Mouse (Mus musculus) heart, embryonic 11.5 days (tissue): ENCODE measurements at regions not wholly inside any gene's neighbourhood (a gene's known extent, or its start where the extent isn't known, plus 50 kb on each side); places are given as distances from the start of the nearest gene placed in this dataset.

ENCODE experiments used
- ATAC-seq: fragments of 200-750 bp; cut with Nextera tagmentation; replicated peaks from 2 replicates; pipeline ENCODE4 v1.8.0; 2017; ENCODE audit warnings: moderate library complexity; ENCODE audit not compliant: insufficient number of reproducible peaks, low FRiP score, low TSS enrichment
- H3K27ac ChIP-seq: fragments of 300-500 bp; sonication (generic); 2 replicates; pipeline ENCODE4 v1.5.1; 2014; ENCODE audit warnings: mild to moderate bottlenecking, low read depth, low read length
- H3K27me3 ChIP-seq: fragments of 300-500 bp; sonication (generic); 2 replicates; pipeline ENCODE4 v1.6.1; 2014; ENCODE audit warnings: mild to moderate bottlenecking, low read length, mixed read lengths; ENCODE audit not compliant: control insufficient read depth, insufficient read depth
- H3K36me3 ChIP-seq: fragments of 300-500 bp; sonication (generic); 2 replicates; pipeline ENCODE4 v1.6.1; 2014; ENCODE audit warnings: mild to moderate bottlenecking, low read length, moderate library complexity, mixed read lengths; ENCODE audit not compliant: control insufficient read depth, insufficient read depth
- H3K4me1 ChIP-seq: fragments of 300-500 bp; sonication (generic); 2 replicates; pipeline ENCODE4 v1.6.1; 2014; ENCODE audit warnings: low read length; ENCODE audit not compliant: control insufficient read depth, insufficient read depth
- H3K4me2 ChIP-seq: fragments of 300-500 bp; sonication (generic); 2 replicates; pipeline ENCODE4 v1.6.1; 2014; ENCODE audit warnings: mild to moderate bottlenecking, moderate library complexity
- H3K4me3 ChIP-seq: fragments of 300-500 bp; sonication (generic); 2 replicates; pipeline ENCODE4 v1.5.1; 2014; ENCODE audit warnings: low read depth, low read length
- H3K9ac ChIP-seq: fragments of 300-500 bp; sonication (generic); 2 replicates; pipeline ENCODE4 v1.6.1; 2014; ENCODE audit warnings: mild to moderate bottlenecking, low read depth, low read length, moderate library complexity
- H3K9me3 ChIP-seq: fragments of 300-500 bp; sonication (generic); replicated peaks from 2 replicates; pipeline ENCODE4 v1.6.1; 2016; ENCODE audit warnings: low read length; ENCODE audit not compliant: control insufficient read depth
- WGBS: fragments of 180-500 bp; shearing (Covaris S2); extraction: QIAGEN DNeasy Blood & Tissue Kit; methylation state at CpG from one replicate; pipeline ENCODE4 v1.1.7; 2014; ENCODE audit not compliant: insufficient replicate concordance; 5-methylcytosine and 5-hydroxymethylcytosine counted together

DNA sequence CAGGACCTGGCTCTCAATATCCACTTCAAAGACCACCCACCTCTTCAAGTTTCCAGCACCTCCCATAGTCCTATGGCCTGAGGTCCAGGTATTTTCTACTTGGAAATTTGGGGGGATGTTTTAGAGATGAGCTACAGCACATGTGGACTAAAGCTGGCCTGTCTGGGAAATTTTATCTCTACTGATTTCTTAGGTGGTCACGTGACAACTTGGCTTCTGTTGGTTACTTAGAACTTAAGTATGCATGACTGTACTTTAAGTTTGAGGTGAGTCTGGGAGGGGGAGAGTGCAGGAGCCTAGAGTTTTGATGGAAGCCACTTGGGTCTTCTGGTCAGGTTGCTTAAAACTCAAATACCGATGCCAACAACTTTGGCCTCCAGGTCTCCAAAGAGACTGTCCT, 61.7 kb upstream of the Vrk1 start:
- no peaks in the 10 kb centered on the region for H3K4me1 ChIP-seq
- H3K9ac ChIP-seq, result no peak overlapping the region
- H3K27me3 ChIP-seq, result no peaks in the 10 kb centered on the region
- no peaks in the 10 kb centered on the region for H3K36me3 ChIP-seq
- ATAC-seq, result no peak
- H3K4me3 ChIP-seq, result no peak overlapping the region
- no peak overlapping the region for H3K27ac ChIP-seq
- H3K4me2 ChIP-seq, result no peak overlapping the region
- WGBS, result 69% methylated on average over 2 of the region's 2 CpGs
- no peaks in the 10 kb centered on the region; the same call in 1 of the 2 replicates for H3K9me3 ChIP-seq

DNA sequence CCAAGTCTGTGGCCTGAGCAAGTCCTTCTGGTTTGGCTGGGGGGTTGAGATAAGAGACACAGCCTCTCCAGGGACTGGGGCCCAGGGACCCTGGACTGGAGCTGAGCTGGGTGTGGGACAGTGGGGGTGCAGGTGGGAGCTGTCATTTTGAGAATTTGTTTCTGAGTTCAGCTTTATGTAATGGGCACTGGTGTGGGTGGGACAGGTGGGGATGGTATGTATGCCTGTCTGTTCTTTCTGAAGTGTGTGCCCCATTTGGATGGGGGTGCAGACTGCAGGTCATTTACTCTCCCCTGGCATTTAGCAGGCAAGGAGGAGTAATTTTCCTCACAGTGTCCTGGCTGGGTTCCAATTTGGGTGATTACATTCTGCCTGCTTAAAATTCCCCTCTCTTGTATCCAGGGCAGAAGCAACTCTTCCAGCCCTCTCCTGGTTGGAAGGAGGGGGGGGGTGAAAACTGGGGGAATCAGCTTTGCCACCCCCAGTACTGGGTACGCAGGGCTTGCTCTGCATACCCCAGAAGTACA, 54.2 kb upstream of the Vrk1 start:
- H3K4me1 ChIP-seq, result peaks cover 8% of the 10 kb centered on the region; the same call in 1 of the 2 replicates
- no peak; the same call in 1 of the 2 replicates for ATAC-seq
- no peak overlapping the region for H3K9ac ChIP-seq
- no peak overlapping the region for H3K4me2 ChIP-seq
- H3K27ac ChIP-seq, result no peak overlapping the region
- no peaks in the 10 kb centered on the region for H3K9me3 ChIP-seq
- H3K4me3 ChIP-seq, result no peak overlapping the region
- no peaks in the 10 kb centered on the region for H3K36me3 ChIP-seq
- 67% methylated on average over 1 of the region's 1 CpGs for WGBS
- H3K27me3 ChIP-seq, result peaks cover 10% of the 10 kb centered on the region

DNA sequence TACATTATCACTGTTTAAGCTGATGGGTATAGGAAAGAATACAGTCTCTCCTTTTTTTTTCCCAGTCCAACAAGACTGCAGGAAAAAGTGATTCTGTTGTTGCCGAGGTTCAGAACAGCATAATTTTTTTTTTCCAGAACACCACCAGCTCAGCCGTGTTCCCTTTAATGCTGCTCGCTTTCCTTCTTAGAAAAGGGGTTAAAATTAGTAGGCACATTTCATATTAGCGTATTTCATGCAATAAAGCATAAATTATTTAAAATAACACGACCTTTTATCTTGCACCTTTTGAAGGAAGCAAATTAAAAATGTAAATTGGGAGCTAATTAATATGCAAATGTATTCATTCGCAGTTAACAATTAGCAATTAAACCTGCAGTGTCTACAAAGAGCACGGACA, 50.3 kb upstream of the Vrk1 start:
- no peak overlapping the region for H3K27ac ChIP-seq
- no peak overlapping the region for H3K9ac ChIP-seq
- H3K36me3 ChIP-seq, result no peaks in the 10 kb centered on the region
- H3K4me3 ChIP-seq, result no peak overlapping the region
- peaks cover 16% of the 10 kb centered on the region for H3K4me1 ChIP-seq
- WGBS, result 61% methylated on average over 7 of the region's 7 CpGs
- no peak overlapping the region for H3K4me2 ChIP-seq
- no peak for ATAC-seq
- H3K9me3 ChIP-seq, result no peaks in the 10 kb centered on the region
- H3K27me3 ChIP-seq, result peaks cover 21% of the 10 kb centered on the region
